Mouse (Mus musculus) limb, embryonic 11.5 days (tissue): ENCODE measurements around the gene M6pr. TPM values are rescaled to one million over a fixed set of nuclear protein-coding genes. Genes with fewer than 3 reads are reported as not detected.

Source experiments
- ATAC-seq: fragments of 200-750 bp; cut with Nextera tagmentation; 2 replicates; pipeline ENCODE4 v1.8.0; 2017; ENCODE audit warnings: low read depth; ENCODE audit not compliant: insufficient number of reproducible peaks, low FRiP score, low TSS enrichment
- DNase-seq: peaks from one replicate; pipeline ENCODE4 v3.0.0-alpha.2; 2015; ENCODE audit warnings: low spot score
- H3K27ac ChIP-seq: fragments of 300-500 bp; sonication (generic); replicated peaks from 2 replicates; pipeline ENCODE4 v1.5.1; 2014; ENCODE audit warnings: low read depth, mild to moderate bottlenecking, low read length
- H3K27me3 ChIP-seq: fragments of 300-500 bp; sonication (generic); 2 replicates; pipeline ENCODE4 v1.6.1; 2014; ENCODE audit warnings: mild to moderate bottlenecking, low read length, mixed read lengths; ENCODE audit not compliant: control insufficient read depth, insufficient read depth
- H3K36me3 ChIP-seq: fragments of 300-500 bp; sonication (generic); 2 replicates; pipeline ENCODE4 v1.6.1; 2014; ENCODE audit warnings: mild to moderate bottlenecking, low read length, moderate library complexity, mixed read lengths; ENCODE audit not compliant: control insufficient read depth, insufficient read depth
- H3K4me1 ChIP-seq: fragments of 300-500 bp; sonication (generic); 2 replicates; pipeline ENCODE4 v1.6.1; 2014; ENCODE audit warnings: low read length, mixed read lengths; ENCODE audit not compliant: control insufficient read depth, insufficient read depth
- H3K4me2 ChIP-seq: fragments of 300-500 bp; sonication (generic); 2 replicates; pipeline ENCODE4 v1.6.1; 2014; ENCODE audit warnings: low read depth, mild to moderate bottlenecking, moderate library complexity; ENCODE audit not compliant: severe bottlenecking
- H3K4me3 ChIP-seq: fragments of 300-500 bp; sonication (generic); 2 replicates; pipeline ENCODE4 v1.5.1; 2014; ENCODE audit warnings: low read depth, low read length
- H3K9ac ChIP-seq: fragments of 300-500 bp; sonication (generic); 2 replicates; pipeline ENCODE4 v1.6.1; 2014; ENCODE audit warnings: mild to moderate bottlenecking, low read length
- H3K9me3 ChIP-seq: fragments of 300-500 bp; sonication (generic); 2 replicates; pipeline ENCODE4 v1.6.1; 2016; ENCODE audit warnings: low read length; ENCODE audit not compliant: control insufficient read depth
- WGBS: fragments of 180-500 bp; shearing (Covaris S2); extraction: QIAGEN DNeasy Blood & Tissue Kit; methylation state at CpG from one replicate; pipeline ENCODE4 v1.1.7; 2014; 5-methylcytosine and 5-hydroxymethylcytosine counted together
- polyA plus RNA-seq: library from polyadenylated mRNA; unstranded; fragments of >200 nt; fragmentation: Nextera tagmentation; extraction: Ambion mirVana; gene quantifications from 2 replicates; pipeline ENCODE4 v1.2.1, GENCODE M21; 2014

The M6pr gene
- polyA plus RNA-seq, 1 experiment from 2014 or later: 82.0 TPM

- H3K27me3 ChIP-seq: no peaks in the 10 kb centered on the region
- H3K27ac ChIP-seq: no peak overlapping the region
- H3K36me3 ChIP-seq: peaks cover 2% of the 10 kb centered on the region; the same call in 1 of the 2 replicates
- DNase-seq: no peak
- H3K4me2 ChIP-seq: peak overlapping the region; percentile 74; the same call in 1 of the 2 replicates
- peak overlapping the region; percentile 82; the same call in 1 of the 2 replicates for H3K4me3 ChIP-seq
- 59% methylated on average over 5 of the region's 5 CpGs for WGBS
- H3K9me3 ChIP-seq: no peaks in the 10 kb centered on the region
- no peak overlapping the region for H3K9ac ChIP-seq
- no peak for ATAC-seq
- peaks cover 12% of the 10 kb centered on the region for H3K4me1 ChIP-seq
These were observed 1.8 kb downstream of the M6pr start for GRCm38 (mm10) chr6:122310187-122310820.

GRCm38 (mm10) chr6:122318726-122319125 is 10.2 kb downstream of the M6pr start:
- Histone ChIP-seq H3K4me1 (no peaks in the 10 kb centered on the region), H3K9ac (no peak overlapping the region), H3K4me2 (no peak overlapping the region), H3K27me3 (no peaks in the 10 kb centered on the region), H3K4me3 (no peak overlapping the region), H3K36me3 (peaks cover 19% of the 10 kb centered on the region), H3K9me3 (no peaks in the 10 kb centered on the region), H3K27ac (no peak overlapping the region)
- DNase-seq (no peak), ATAC-seq (no peak)
- 95% methylated on average over 1 of the region's 1 CpGs for WGBS

GRCm38 (mm10) chr6:122325361-122325975 is 16.9 kb downstream of the M6pr start:
- no peaks in the 10 kb centered on the region for H3K27me3 ChIP-seq
- no peak overlapping the region for H3K9ac ChIP-seq
- no peak for ATAC-seq
- H3K4me1 ChIP-seq: no peaks in the 10 kb centered on the region
- H3K27ac ChIP-seq: no peak overlapping the region
- WGBS: 86% methylated on average over 6 of the region's 6 CpGs
- H3K9me3 ChIP-seq: no peaks in the 10 kb centered on the region
- H3K4me3 ChIP-seq: no peak overlapping the region
- H3K4me2 ChIP-seq: no peak overlapping the region
- no peak for DNase-seq
- H3K36me3 ChIP-seq: peaks cover 15% of the 10 kb centered on the region

GRCm38 (mm10) chr6:122333081-122333612 is 24.6 kb downstream of the M6pr start:
- no peak for ATAC-seq
- peaks cover under 1% of the 10 kb centered on the region; the same call in 1 of the 2 replicates for H3K4me1 ChIP-seq
- 88% methylated on average over 13 of the region's 13 CpGs for WGBS
- no peak overlapping the region for H3K4me3 ChIP-seq
- H3K27ac ChIP-seq: no peak overlapping the region
- H3K9ac ChIP-seq: no peak overlapping the region
- H3K27me3 ChIP-seq: no peaks in the 10 kb centered on the region
- no peak for DNase-seq
- no peak overlapping the region for H3K4me2 ChIP-seq
- no peaks in the 10 kb centered on the region for H3K9me3 ChIP-seq
- peaks cover 11% of the 10 kb centered on the region; the same call in 1 of the 2 replicates for H3K36me3 ChIP-seq

DNA sequence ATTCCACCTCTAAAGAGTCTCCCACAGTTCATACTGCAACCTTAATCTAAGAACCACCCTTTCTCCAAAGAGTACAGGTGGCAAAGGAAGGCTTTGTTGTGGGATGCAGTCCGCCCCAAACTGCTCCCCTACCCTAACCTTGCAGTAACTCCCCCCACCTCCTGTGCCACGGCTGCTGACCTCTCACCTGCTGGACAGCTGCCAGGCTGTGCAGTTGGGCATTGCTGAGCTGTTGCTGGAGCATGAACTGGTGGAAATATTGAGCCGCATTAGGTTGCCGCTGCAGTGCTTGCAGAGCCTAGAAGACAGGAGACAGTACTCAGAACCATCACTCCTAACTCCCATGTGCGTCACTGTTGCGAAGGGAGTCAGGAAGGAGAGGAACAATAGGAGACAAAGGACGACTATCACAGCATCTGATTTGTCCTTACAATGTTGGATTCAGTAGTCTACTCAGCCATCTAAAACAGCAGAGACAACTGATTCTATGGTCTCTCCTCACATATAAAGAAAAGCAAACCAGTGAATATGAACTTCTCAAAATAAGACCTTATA is 26.3 kb downstream of the M6pr start:
- WGBS: 88% methylated on average over 7 of the region's 7 CpGs

GRCm38 (mm10) chr6:122337546-122337945 is 29.0 kb downstream of the M6pr start:
- no peak overlapping the region for H3K9ac ChIP-seq
- H3K4me2 ChIP-seq: no peak overlapping the region
- peaks cover 6% of the 10 kb centered on the region; the same call in 1 of the 2 replicates for H3K36me3 ChIP-seq
- no peaks in the 10 kb centered on the region for H3K27me3 ChIP-seq
- WGBS: 60% methylated on average over 6 of the region's 6 CpGs
- no peak overlapping the region for H3K27ac ChIP-seq
- no peaks in the 10 kb centered on the region for H3K9me3 ChIP-seq
- peaks cover 3% of the 10 kb centered on the region; the same call in 1 of the 2 replicates for H3K4me1 ChIP-seq
- DNase-seq: no peak
- no peak overlapping the region for H3K4me3 ChIP-seq
- no peak for ATAC-seq

More for the DNA sequence above, 26.3 kb downstream of the M6pr start:
- H3K27me3 ChIP-seq: no peaks in the 10 kb centered on the region
- no peak for ATAC-seq
- no peak for DNase-seq
- no peak overlapping the region for H3K9ac ChIP-seq
- no peak overlapping the region for H3K27ac ChIP-seq
- H3K36me3 ChIP-seq: peaks cover 11% of the 10 kb centered on the region; the same call in 1 of the 2 replicates
- peaks cover 3% of the 10 kb centered on the region; the same call in 1 of the 2 replicates for H3K4me1 ChIP-seq
- H3K4me3 ChIP-seq: no peak overlapping the region
- no peak overlapping the region for H3K4me2 ChIP-seq
- H3K9me3 ChIP-seq: no peaks in the 10 kb centered on the region

DNA sequence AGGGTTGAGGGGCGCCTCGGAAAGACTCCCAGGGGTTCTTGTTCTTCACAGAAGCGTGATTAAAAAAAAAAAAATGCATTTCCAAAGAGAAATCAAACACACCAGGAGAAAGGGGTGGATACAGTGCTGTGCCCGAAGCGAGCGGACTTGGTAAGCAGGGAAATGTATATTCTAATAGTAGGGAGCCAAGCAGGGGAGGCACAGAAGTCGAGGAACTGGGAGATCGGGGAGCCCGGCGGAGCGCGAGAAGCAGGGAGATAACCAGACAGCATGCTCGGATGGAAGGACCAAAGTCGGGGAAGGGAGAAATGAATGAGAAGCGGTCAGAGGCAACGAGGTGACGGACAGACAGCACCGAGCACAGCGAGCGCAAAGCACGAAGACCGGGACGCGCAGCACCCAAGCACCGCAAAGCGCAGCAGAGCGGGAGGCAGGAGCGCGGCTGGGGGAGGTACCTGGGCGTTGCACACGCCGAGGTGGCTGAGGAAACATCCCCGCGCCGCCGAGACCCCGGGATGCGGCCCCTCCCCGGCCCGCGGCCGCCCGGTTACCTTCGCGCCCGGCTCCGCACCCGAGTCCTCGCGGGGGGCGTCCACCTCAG is 30.6 kb downstream of the M6pr start:
- peaks cover 3% of the 10 kb centered on the region; the same call in 1 of the 2 replicates for H3K4me1 ChIP-seq
- H3K9ac ChIP-seq: peak overlapping the region; percentile 84
- no peaks in the 10 kb centered on the region for H3K9me3 ChIP-seq
- ATAC-seq (peak; percentile 76), DNase-seq (peak; percentile 80)
- H3K4me3 ChIP-seq: peak overlapping the region; percentile 83
- H3K27ac ChIP-seq: peak overlapping the region; percentile 95
- H3K27me3 ChIP-seq: no peaks in the 10 kb centered on the region
- H3K36me3 ChIP-seq: no peaks in the 10 kb centered on the region; the same call in 1 of the 2 replicates
- WGBS: 1% methylated on average over 42 of the region's 51 CpGs
- peak overlapping the region; percentile 46 for H3K4me2 ChIP-seq
